Mouse (Mus musculus) intestine, postnatal 0 days (tissue): ENCODE measurements at regions not wholly inside any gene's neighbourhood (a gene's known extent, or its start where the extent isn't known, plus 50 kb on each side); places are given as distances from the start of the nearest gene placed in this dataset.

Source experiments
- ATAC-seq: fragments of 200-750 bp; cut with Nextera tagmentation; 2 replicates; pipeline ENCODE4 v1.8.0; 2017; ENCODE audit warnings: mild to moderate bottlenecking, moderate TSS enrichment, moderate library complexity
- H3K27ac ChIP-seq: fragments of 300-500 bp; sonication (generic); 2 replicates; pipeline ENCODE4 v1.5.1; 2014; ENCODE audit warnings: mild to moderate bottlenecking, low read depth, low read length, moderate library complexity
- H3K27me3 ChIP-seq: fragments of 300-500 bp; sonication (generic); replicated peaks from 2 replicates; pipeline ENCODE4 v1.6.1; 2014; ENCODE audit warnings: low read length, mixed read lengths; ENCODE audit not compliant: control insufficient read depth, insufficient read depth
- H3K36me3 ChIP-seq: fragments of 300-500 bp; sonication (generic); 2 replicates; pipeline ENCODE4 v1.6.1; 2014; ENCODE audit warnings: mild to moderate bottlenecking, moderate library complexity; ENCODE audit not compliant: control insufficient read depth, insufficient read depth
- H3K4me1 ChIP-seq: fragments of 300-500 bp; sonication (generic); replicated peaks from 2 replicates; pipeline ENCODE4 v1.6.1; 2014; ENCODE audit warnings: antibody characterized with exemption, low read length, mixed read lengths; ENCODE audit not compliant: control insufficient read depth, insufficient read depth
- H3K4me2 ChIP-seq: fragments of 300-500 bp; sonication (generic); replicated peaks from 2 replicates; pipeline ENCODE4 v1.6.1; 2014; ENCODE audit warnings: low read depth, mild to moderate bottlenecking, moderate library complexity
- H3K4me3 ChIP-seq: fragments of 300-500 bp; sonication (generic); 2 replicates; pipeline ENCODE4 v1.5.1; 2014; ENCODE audit warnings: low read depth, low read length
- H3K9ac ChIP-seq: fragments of 300-500 bp; sonication (generic); 2 replicates; pipeline ENCODE4 v1.6.1; 2014; ENCODE audit warnings: mild to moderate bottlenecking, low read depth, low read length
- H3K9me3 ChIP-seq: fragments of 300-500 bp; sonication (generic); 2 replicates; pipeline ENCODE4 v1.6.1; 2016; ENCODE audit warnings: mixed run types; ENCODE audit not compliant: control insufficient read depth
- CTCF ChIP-seq: sonication (generic); IDR thresholded peaks from 2 replicates; pipeline ENCODE4 v1.5.1; 2016; ENCODE audit warnings: low read depth, mild to moderate bottlenecking, control low read depth, antibody characterized with exemption, moderate library complexity
- WGBS: fragments of 180-500 bp; shearing (Covaris S2); extraction: QIAGEN DNeasy Blood & Tissue Kit; methylation state at CpG from one replicate; pipeline ENCODE4 v1.1.7; 2014; 5-methylcytosine and 5-hydroxymethylcytosine counted together

DNA sequence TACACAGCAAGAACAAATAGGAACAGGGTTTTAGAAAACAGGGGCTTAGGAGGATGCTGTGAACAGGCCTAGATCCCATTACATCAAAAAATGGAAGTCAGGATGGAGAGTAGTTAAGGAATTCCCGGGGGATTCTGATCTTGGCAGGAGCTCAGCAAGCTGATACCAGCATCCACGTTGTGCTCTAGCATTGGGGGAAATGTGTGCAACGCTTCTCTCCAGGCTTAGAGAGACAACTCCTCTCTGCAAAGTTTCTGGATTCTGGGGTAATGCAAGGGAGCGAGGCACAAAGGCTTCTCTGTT lies 201.1 kb downstream of the Tm2d1 start:
- whole genome bisulfite sequencing, result 43% methylated on average over 4 of the region's 4 CpGs
- no peak for TF ChIP-seq CTCF
- Histone ChIP-seq H3K4me2 (no peak overlapping the region), H3K27me3 (no peaks in the 10 kb centered on the region), H3K9me3 (no peaks in the 10 kb centered on the region), H3K4me3 (no peak overlapping the region), H3K36me3 (no peaks in the 10 kb centered on the region), H3K4me1 (no peaks in the 10 kb centered on the region), H3K9ac (no peak overlapping the region), H3K27ac (no peak overlapping the region)
- no peak for ATAC-seq

DNA sequence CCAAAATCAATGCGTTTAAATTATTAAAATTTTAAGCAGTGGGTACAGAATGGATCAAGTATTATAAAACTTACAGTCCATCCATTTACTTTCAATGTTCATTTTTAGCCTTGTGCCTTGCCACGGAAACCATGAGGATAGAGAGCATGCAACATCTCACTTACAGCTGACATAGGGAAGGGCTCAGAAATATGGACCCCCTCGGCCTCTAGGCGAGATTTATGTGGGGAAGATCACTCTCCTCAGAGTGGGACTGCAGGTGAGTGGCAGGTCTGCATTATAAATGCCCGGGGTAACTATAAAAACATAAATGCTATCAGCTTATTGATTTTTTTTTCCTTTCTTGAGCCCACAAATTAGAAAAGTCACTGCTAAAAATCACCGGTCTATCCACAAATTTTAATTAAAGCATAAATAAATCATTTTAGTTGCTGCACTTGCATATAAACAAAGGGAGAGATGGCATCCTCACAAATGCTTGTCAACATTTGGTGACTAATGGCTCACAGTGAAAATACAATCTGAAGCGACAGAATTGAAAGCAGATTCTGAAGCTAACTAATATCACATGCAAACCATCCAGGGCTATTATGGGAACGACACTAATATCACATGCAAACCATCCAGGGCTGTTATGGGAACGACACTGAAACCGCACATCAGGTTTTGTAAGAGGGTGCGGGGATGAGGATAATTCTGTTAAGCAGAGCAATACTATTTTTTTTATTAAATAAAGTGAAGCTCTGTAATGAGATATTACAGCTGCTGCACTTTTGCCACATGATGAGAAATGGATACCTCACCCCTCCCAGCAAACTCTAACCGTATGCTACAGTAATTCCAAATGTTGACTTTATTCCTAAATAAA lies 201.7 kb downstream of the Tm2d1 start:
- Histone ChIP-seq H3K4me2 (no peak overlapping the region), H3K36me3 (no peaks in the 10 kb centered on the region), H3K9me3 (no peaks in the 10 kb centered on the region), H3K27me3 (no peaks in the 10 kb centered on the region), H3K4me3 (no peak overlapping the region), H3K4me1 (no peaks in the 10 kb centered on the region), H3K27ac (no peak overlapping the region), H3K9ac (no peak overlapping the region)
- ATAC-seq, result no peak
- TF ChIP-seq CTCF, result no peak
- 66% methylated on average over 12 of the region's 12 CpGs for WGBS

DNA sequence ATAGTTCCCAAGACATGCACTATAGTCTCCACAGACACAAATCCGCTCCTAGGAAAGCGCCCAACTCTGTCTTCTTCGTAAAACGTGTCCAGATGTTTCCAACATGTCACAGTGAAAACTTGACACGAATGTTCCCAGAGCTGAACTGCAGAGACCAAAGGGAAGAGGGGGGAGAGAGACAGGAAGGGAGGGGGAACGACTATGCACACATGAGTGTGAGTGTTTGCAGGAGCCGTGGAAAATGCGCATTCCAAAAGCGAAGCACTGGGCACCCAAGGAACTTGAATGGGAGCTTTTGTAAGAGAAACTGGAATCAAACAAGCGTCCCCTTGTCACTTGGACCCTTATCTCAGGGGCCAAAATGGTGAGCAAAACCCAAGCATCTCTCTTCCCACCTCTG lies 202.8 kb downstream of the Tm2d1 start:
- no peak for ATAC-seq
- TF ChIP-seq CTCF, result no peak

More for the DNA sequence above, 202.8 kb downstream of the Tm2d1 start:
- Histone ChIP-seq H3K27ac (no peak overlapping the region), H3K9me3 (no peaks in the 10 kb centered on the region), H3K4me1 (no peaks in the 10 kb centered on the region), H3K27me3 (no peaks in the 10 kb centered on the region), H3K9ac (no peak overlapping the region), H3K36me3 (no peaks in the 10 kb centered on the region), H3K4me3 (no peak overlapping the region), H3K4me2 (no peak overlapping the region)
- WGBS, result 58% methylated on average over 10 of the region's 10 CpGs
